Mouse (Mus musculus) brain, embryonic 18.5 days (tissue): ENCODE measurements around the gene Tnnc2.

Experiments used
- DNase-seq: peaks from one replicate; pipeline ENCODE4 v3.0.0-alpha.2; 2012; ENCODE audit warnings: low read depth, low spot score

Tnnc2 gene

GRCm38 (mm10) chr2:164795868-164796267, 16.1 kb upstream of the Tnnc2 start:
- no peak for DNase-seq

- no peak for DNase-seq
Observed at GRCm38 (mm10) chr2:164794293-164794692, 14.5 kb upstream of the Tnnc2 start.

- no peak for DNase-seq
Observed at GRCm38 (mm10) chr2:164793772-164794171, 14.0 kb upstream of the Tnnc2 start.

GRCm38 (mm10) chr2:164793236-164793635, 13.5 kb upstream of the Tnnc2 start:
- DNase-seq = no peak

- no peak for DNase-seq
Observed at GRCm38 (mm10) chr2:164792400-164793190, 12.8 kb upstream of the Tnnc2 start.

- DNase-seq = no peak
Observed at GRCm38 (mm10) chr2:164791841-164792261, 12.1 kb upstream of the Tnnc2 start.

GRCm38 (mm10) chr2:164790451-164790850, 10.7 kb upstream of the Tnnc2 start:
- DNase-seq = no peak

- DNase-seq = no peak
Observed at GRCm38 (mm10) chr2:164788411-164788810, 8.6 kb upstream of the Tnnc2 start.

GRCm38 (mm10) chr2:164787779-164788178, 8.0 kb upstream of the Tnnc2 start:
- no peak for DNase-seq

- no peak for DNase-seq
Observed at GRCm38 (mm10) chr2:164787032-164787431, 7.3 kb upstream of the Tnnc2 start.

GRCm38 (mm10) chr2:164786388-164786885, 6.7 kb upstream of the Tnnc2 start:
- no peak for DNase-seq

GRCm38 (mm10) chr2:164785481-164786387, 6.0 kb upstream of the Tnnc2 start, which contains the start of gene Snx21:
TSS of gene Snx21 (plus strand) at chr2:164785823.
- peak; percentile 65 for DNase-seq

- DNase-seq = no peak
Observed at GRCm38 (mm10) chr2:164784869-164785420, 5.2 kb upstream of the Tnnc2 start.

GRCm38 (mm10) chr2:164783926-164784581, 4.3 kb upstream of the Tnnc2 start:
- no peak for DNase-seq

- DNase-seq = no peak
Observed at GRCm38 (mm10) chr2:164781876-164782275, 2.1 kb upstream of the Tnnc2 start.

GRCm38 (mm10) chr2:164778809-164779208, 958 bp downstream of the Tnnc2 start:
- DNase-seq = no peak

GRCm38 (mm10) chr2:164778015-164778287, 1.8 kb downstream of the Tnnc2 start:
- DNase-seq = no peak

GRCm38 (mm10) chr2:164777246-164778014, 2.3 kb downstream of the Tnnc2 start:
- no peak for DNase-seq

GRCm38 (mm10) chr2:164776801-164777200, 3.0 kb downstream of the Tnnc2 start:
- DNase-seq = no peak

- no peak for DNase-seq
Observed at GRCm38 (mm10) chr2:164776130-164776529, 3.6 kb downstream of the Tnnc2 start.

GRCm38 (mm10) chr2:164773989-164774364, 5.8 kb downstream of the Tnnc2 start:
- DNase-seq = no peak
